Mouse (Mus musculus): Measurements from ENCODE around the gene 4933425L06Rik.

DNA sequence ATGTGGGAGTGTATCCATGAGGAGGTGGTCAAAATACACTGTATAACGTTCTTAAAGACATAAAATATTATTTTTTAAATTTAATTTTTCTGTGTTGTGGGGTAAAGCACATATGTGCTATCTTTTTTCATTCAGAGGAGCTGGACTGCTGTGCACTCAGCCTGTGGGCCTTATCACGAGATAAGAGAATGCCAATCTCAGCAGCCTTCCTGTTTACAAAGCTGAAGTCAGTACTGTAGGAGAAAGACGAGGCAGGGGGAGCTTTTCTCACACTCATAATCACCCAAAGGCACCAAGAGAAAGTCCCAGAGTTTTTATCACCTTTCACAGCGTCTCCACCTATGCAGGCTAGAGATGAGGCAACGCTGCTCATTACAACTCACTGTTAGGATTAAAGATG lies 52.5 kb downstream of the 4933425L06Rik start:
- peak; percentile 81 to 84 for TF ChIP-seq EP300 (IDR thresholded peaks at IDR 0.05; ENCODE audit: low read depth in 1 of 2, low read length in 2 of 2)
- no peak for TF ChIP-seq MYC (IDR thresholded peaks at IDR 0.05; ENCODE audit: low read depth, low read length)
- TF ChIP-seq ETS1 (IDR thresholded peaks at IDR 0.05; ENCODE audit: low read depth, low read length): peak; percentile 61; the same call in 1 of the 2 replicates
- no peak for TF ChIP-seq POLR2AphosphoS2 (IDR thresholded peaks at IDR 0.05; ENCODE audit: low read length)
- no peak for TF ChIP-seq KAT2A (conservative IDR thresholded peaks at IDR 0.05; ENCODE audit: low read depth, low read length)
- no peak for TF ChIP-seq POLR2A (IDR thresholded peaks at IDR 0.05; ENCODE audit: control insufficient read depth in 1 of 2, insufficient read depth in 1 of 2, low read depth in 1 of 2, low read length in 2 of 2, poor library complexity in 1 of 2)
- TF ChIP-seq CTCF (IDR thresholded peaks at IDR 0.05 in 2 of 3, conservative IDR thresholded peaks at IDR 0.05 in 1 of 3; ENCODE audit: control insufficient read depth in 1 of 3, insufficient read depth in 1 of 3, low read depth in 2 of 3, low read length in 3 of 3, poor library complexity in 1 of 3, severe bottlenecking in 1 of 3): no peak
- TF ChIP-seq ZNF384 (IDR thresholded peaks at IDR 0.05; ENCODE audit: low read depth, low read length): no peak
- TF ChIP-seq E2F4 (IDR thresholded peaks at IDR 0.05; ENCODE audit: borderline replicate concordance, low read depth, low read length): no peak
- no peak for TF ChIP-seq HCFC1 (IDR thresholded peaks at IDR 0.05; ENCODE audit: low read depth, low read length)
- no peak for TF ChIP-seq GABPA (IDR thresholded peaks at IDR 0.05; ENCODE audit: low read depth, low read length)
